Mouse (Mus musculus) kidney, embryonic 16.5 days (tissue): Measurements from ENCODE around the gene Gsx1. TPM values are rescaled to one million over a fixed set of nuclear protein-coding genes. Genes with fewer than 3 reads are reported as not detected.

Experiments used
- ATAC-seq: fragments of 200-750 bp; cut with Nextera tagmentation; 2 replicates; pipeline ENCODE4 v1.8.0; 2017; ENCODE audit warnings: moderate TSS enrichment; ENCODE audit not compliant: low FRiP score, low TSS enrichment
- H3K27ac ChIP-seq: fragments of 300-500 bp; sonication (generic); 2 replicates; pipeline ENCODE4 v1.5.1; 2014; ENCODE audit warnings: low read length
- H3K27me3 ChIP-seq: fragments of 300-500 bp; sonication (generic); 2 replicates; pipeline ENCODE4 v1.6.1; 2014; ENCODE audit warnings: low read length, control low read depth, mixed read lengths; ENCODE audit not compliant: insufficient read depth
- H3K36me3 ChIP-seq: fragments of 300-500 bp; sonication (generic); 2 replicates; pipeline ENCODE4 v1.6.1; 2014; ENCODE audit warnings: low read length, control low read depth, mixed read lengths; ENCODE audit not compliant: insufficient read depth
- H3K4me1 ChIP-seq: fragments of 300-500 bp; sonication (generic); 2 replicates; pipeline ENCODE4 v1.6.1; 2014; ENCODE audit warnings: low read length, control low read depth, mixed read lengths; ENCODE audit not compliant: insufficient read depth
- H3K4me2 ChIP-seq: fragments of 300-500 bp; sonication (generic); replicated peaks from 2 replicates; pipeline ENCODE4 v1.6.1; 2014; ENCODE audit warnings: low read depth, low read length
- H3K4me3 ChIP-seq: fragments of 300-500 bp; sonication (generic); 2 replicates; pipeline ENCODE4 v1.5.1; 2014; ENCODE audit warnings: mild to moderate bottlenecking, low read length
- H3K9ac ChIP-seq: fragments of 300-500 bp; sonication (generic); replicated peaks from 2 replicates; pipeline ENCODE4 v1.6.1; 2014; ENCODE audit warnings: low read length
- H3K9me3 ChIP-seq: fragments of 300-500 bp; sonication (generic); 2 replicates; pipeline ENCODE4 v1.6.1; 2016; ENCODE audit warnings: low read length, control low read depth
- WGBS: fragments of 180-500 bp; shearing (Covaris S2); extraction: QIAGEN DNeasy Blood & Tissue Kit; methylation state at CpG from one replicate; pipeline ENCODE4 v1.1.7; 2014; 5-methylcytosine and 5-hydroxymethylcytosine counted together
- polyA plus RNA-seq: library from polyadenylated mRNA; unstranded; fragments of >200 nt; fragmentation: Nextera tagmentation; extraction: Ambion mirVana; gene quantifications from 2 replicates; pipeline ENCODE4 v1.2.1, GENCODE M21; 2015

Gsx1 gene
- not detected in 2 replicates for polyA plus RNA-seq

DNA sequence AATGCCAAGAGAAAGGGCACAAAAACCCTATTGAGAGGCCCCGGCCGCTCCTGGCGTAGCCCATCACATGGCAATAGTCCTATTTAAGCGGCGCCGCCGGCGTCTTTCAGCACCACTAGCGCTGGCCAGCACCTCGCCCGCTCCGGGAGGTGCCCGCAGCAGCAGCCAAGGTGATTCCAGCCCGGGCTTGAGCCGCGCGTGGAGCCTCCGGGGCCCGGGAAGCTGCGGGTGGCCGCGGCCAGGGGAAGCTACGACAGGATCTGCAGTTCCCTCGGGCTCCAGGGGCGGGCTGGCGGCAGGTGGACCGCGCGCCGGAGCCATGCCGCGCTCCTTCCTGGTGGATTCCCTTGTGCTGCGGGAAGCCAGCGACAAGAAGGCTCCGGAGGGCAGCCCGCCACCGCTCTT is at the start of gene Gsx1:
Gene Gsx1, plus strand, starts transcription at position 126 of the 405 bp plus-strand sequence.
- under 1% methylated on average over 30 of the region's 37 CpGs for WGBS
- ATAC-seq, result peak; percentile 85
- Histone ChIP-seq H3K27me3 (peaks cover 96% of the 10 kb centered on the region), H3K9ac (no peak within 1 kb of the TSS), H3K4me2 (peak within 1 kb of the TSS; percentile 48), H3K4me3 (peak within 1 kb of the TSS; percentile 36), H3K36me3 (no peaks in the 10 kb centered on the region), H3K9me3 (0 out of 2 replicates have a peak, but pooled peaks cover 2% of the 10 kb centered on the region), H3K4me1 (peaks cover 26% of the 10 kb centered on the region), H3K27ac (no peak within 1 kb of the TSS)

- Histone ChIP-seq H3K4me2 (no peak overlapping the region), H3K4me3 (no peak overlapping the region), H3K36me3 (no peaks in the 10 kb centered on the region), H3K9ac (no peak overlapping the region), H3K27me3 (no peaks in the 10 kb centered on the region), H3K4me1 (no peaks in the 10 kb centered on the region), H3K9me3 (peaks cover 3% of the 10 kb centered on the region; the same call in 1 of the 2 replicates), H3K27ac (no peak overlapping the region)
- no peak for ATAC-seq
Observed at GRCm38 (mm10) chr5:147147340-147147739, 41.2 kb upstream of the Gsx1 start.

DNA sequence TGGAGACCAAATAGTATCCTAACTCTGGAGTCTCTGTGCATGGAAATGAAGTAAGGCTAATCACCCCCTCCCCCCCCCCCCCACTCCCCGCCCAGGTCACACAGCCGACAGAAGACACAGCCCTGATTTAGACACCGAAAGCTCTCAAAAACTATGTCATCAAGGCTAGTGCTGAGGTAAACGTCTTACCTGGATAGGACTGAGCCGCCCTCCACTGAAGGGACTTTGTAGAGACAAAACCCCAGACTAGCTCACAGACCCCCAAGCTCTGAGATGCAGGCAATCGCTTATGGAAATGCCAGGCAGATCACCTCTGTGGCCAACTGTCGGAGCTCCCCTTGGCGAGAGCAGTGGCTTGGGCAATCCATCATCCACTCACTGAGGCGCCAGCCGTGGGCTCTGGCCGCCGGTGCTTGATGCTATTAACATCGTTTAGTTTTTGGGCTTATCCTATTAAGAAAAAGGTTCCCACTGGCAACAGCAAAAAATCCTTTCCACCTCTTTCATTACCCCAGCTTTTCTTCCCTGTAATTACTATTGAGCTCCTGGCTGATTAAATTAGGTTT is 33.6 kb upstream of the Gsx1 start:
- no peak for ATAC-seq
- Histone ChIP-seq H3K27ac (no peak overlapping the region), H3K27me3 (no peaks in the 10 kb centered on the region), H3K36me3 (no peaks in the 10 kb centered on the region), H3K9me3 (no peaks in the 10 kb centered on the region), H3K4me1 (peaks cover 14% of the 10 kb centered on the region), H3K9ac (no peak overlapping the region), H3K4me2 (no peak overlapping the region), H3K4me3 (no peak overlapping the region)
- 13% methylated on average over 13 of the region's 13 CpGs for WGBS

DNA sequence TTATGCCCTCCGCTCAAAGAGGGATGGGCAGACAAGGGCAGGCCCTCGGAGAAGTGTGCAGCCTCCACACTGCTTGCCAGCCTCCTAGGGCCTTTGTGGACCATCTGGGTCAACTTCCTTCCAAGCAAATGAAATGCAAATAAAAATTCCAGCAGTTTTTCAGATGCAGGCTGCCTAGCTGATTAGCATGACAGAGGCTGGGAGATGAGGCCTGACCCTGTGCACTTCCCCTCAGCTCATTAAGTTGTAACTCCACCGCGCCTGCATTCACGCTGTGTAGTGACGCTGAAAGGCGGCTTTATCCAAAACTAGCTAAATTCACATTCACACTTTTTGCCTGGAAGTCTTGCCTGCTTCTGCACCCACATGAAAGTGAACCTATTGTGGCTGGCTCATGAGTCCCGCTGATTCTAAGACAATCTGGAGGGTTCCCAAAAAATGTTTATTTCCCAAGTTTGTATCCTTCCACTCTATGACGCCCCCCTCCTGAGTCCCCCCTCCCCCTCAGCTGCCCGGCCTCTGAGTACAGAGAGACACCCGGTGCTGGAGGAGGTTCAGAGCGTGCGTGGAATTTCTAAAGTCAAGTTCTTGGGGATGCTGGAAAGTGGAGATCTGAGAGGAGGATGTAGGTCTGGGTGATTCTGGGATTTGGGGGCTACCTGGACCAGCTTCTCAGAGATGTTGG is 32.9 kb upstream of the Gsx1 start:
- ATAC-seq, result no peak
- no peak overlapping the region for H3K27ac ChIP-seq
- 9% methylated on average over 13 of the region's 13 CpGs for WGBS
- H3K4me2 ChIP-seq, result no peak overlapping the region
- H3K4me1 ChIP-seq, result peaks cover 14% of the 10 kb centered on the region
- H3K4me3 ChIP-seq, result no peak overlapping the region
- H3K9ac ChIP-seq, result no peak overlapping the region
- H3K36me3 ChIP-seq, result no peaks in the 10 kb centered on the region
- no peaks in the 10 kb centered on the region for H3K9me3 ChIP-seq
- H3K27me3 ChIP-seq, result no peaks in the 10 kb centered on the region

DNA sequence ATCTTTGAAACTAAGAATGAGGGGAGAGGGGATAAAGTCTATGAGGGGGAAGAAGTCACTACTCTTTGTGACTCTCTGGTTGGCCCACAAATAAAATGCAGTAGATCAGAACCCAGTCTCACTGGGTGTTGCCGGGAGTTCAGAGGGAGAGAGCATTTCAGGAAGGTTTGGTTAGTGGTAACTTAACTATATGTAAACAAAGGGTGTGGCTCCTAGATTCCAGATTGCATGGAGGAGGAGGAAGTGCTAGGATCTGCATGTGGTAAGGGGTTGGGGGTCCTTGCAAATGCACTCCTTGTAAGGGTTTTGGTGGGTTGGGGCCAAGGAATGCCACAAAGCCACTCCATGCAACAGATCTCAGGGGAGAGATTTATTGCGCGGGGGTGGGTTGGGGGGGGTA is 32.1 kb upstream of the Gsx1 start:
- no peak for ATAC-seq
- Histone ChIP-seq H3K4me2 (no peak overlapping the region), H3K4me3 (no peak overlapping the region), H3K27me3 (no peaks in the 10 kb centered on the region), H3K9me3 (no peaks in the 10 kb centered on the region), H3K9ac (no peak overlapping the region), H3K4me1 (peaks cover 14% of the 10 kb centered on the region), H3K36me3 (no peaks in the 10 kb centered on the region), H3K27ac (no peak overlapping the region)
- 21% methylated on average over 3 of the region's 3 CpGs for WGBS

DNA sequence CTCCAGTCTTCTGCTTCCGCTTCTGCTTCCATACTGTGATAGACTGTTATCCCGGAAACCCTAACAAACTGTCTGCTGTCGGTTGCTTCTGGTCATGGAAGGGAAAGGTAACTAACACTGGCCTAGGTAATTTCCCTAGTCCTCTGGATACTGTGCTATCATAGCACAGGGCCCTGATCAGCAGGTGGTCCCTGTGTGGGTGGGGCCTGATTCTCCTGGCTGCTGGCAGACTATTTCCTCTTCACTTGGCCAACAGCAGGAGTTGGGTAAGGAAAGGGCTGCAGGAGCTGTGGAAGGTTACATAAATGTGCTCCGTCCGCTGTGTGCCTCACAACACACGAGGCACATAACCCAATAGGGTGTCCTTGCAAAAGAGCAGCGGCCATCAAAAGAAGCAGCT is 31.1 kb upstream of the Gsx1 start:
- H3K9me3 ChIP-seq, result no peaks in the 10 kb centered on the region

DNA sequence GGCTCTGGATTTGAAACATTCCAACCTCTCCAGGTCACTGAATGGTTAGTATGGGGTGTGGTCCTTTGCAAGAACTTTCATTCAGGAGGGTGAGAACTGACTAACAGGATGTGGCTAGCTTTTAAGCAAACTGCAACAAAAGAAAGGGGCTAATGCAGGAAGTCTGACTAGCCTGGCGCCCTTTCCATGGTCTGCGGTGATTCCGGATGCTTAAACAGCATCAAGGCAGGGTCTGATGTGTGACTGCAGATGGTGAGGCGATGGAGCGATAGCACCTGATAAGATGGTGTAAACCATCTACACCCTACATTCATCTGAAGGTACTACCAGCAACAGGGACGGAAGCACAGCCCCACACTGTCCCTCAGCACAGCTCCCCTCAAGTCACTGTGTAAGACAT is 29.2 kb upstream of the Gsx1 start:
- WGBS, result 85% methylated on average over 6 of the region's 6 CpGs
- H3K27me3 ChIP-seq, result no peaks in the 10 kb centered on the region
- H3K4me2 ChIP-seq, result no peak overlapping the region
- ATAC-seq, result no peak
- peaks cover 14% of the 10 kb centered on the region for H3K4me1 ChIP-seq
- H3K36me3 ChIP-seq, result no peaks in the 10 kb centered on the region
- no peak overlapping the region for H3K4me3 ChIP-seq
- no peak overlapping the region for H3K27ac ChIP-seq
- H3K9ac ChIP-seq, result no peak overlapping the region
- no peaks in the 10 kb centered on the region for H3K9me3 ChIP-seq

More for the DNA sequence above, 31.1 kb upstream of the Gsx1 start:
- H3K9ac ChIP-seq, result no peak overlapping the region
- peaks cover 14% of the 10 kb centered on the region for H3K4me1 ChIP-seq
- no peaks in the 10 kb centered on the region for H3K36me3 ChIP-seq
- WGBS, result 75% methylated on average over 7 of the region's 7 CpGs
- H3K4me3 ChIP-seq, result no peak overlapping the region
- H3K4me2 ChIP-seq, result no peak overlapping the region
- no peak overlapping the region for H3K27ac ChIP-seq
- no peaks in the 10 kb centered on the region for H3K27me3 ChIP-seq
- ATAC-seq, result no peak

DNA sequence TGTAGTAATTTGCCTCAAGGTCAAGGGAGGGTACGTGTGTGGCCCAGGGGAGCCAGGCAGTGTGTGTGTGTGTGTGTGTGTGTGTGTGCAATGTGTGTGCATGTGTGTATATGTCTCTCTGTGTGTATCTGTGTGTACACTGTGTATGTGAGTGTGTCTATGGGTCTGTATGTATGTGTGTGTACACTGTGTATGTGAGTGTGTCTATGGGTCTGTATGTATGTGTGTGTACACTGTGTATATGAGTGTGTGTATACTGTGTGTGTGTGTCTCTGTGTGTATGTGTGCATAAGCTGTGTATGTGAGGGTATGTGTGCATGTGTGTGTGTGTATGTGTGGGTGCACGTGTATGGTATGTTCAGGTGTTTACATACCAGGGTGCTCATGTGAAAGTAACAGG is 28.7 kb upstream of the Gsx1 start:
- Histone ChIP-seq H3K9ac (no peak overlapping the region), H3K27me3 (no peaks in the 10 kb centered on the region), H3K4me2 (no peak overlapping the region), H3K4me1 (peaks cover 14% of the 10 kb centered on the region), H3K27ac (no peak overlapping the region), H3K4me3 (no peak overlapping the region), H3K9me3 (no peaks in the 10 kb centered on the region), H3K36me3 (no peaks in the 10 kb centered on the region)
- 91% methylated on average over 2 of the region's 2 CpGs for WGBS
- no peak; the same call in 1 of the 2 replicates for ATAC-seq

GRCm38 (mm10) chr5:147165060-147165459 is 23.4 kb upstream of the Gsx1 start:
- Histone ChIP-seq H3K27ac (no peak overlapping the region), H3K9me3 (no peaks in the 10 kb centered on the region), H3K4me2 (no peak overlapping the region), H3K27me3 (0 out of 2 replicates have a peak, but pooled peaks cover 2% of the 10 kb centered on the region), H3K4me3 (no peak overlapping the region), H3K36me3 (no peaks in the 10 kb centered on the region), H3K9ac (no peak overlapping the region), H3K4me1 (no peaks in the 10 kb centered on the region)
- ATAC-seq, result no peak
- WGBS, result 82% methylated on average over 6 of the region's 6 CpGs

- no peak for ATAC-seq
- H3K27me3 ChIP-seq, result 0 out of 2 replicates have a peak, but pooled peaks cover 2% of the 10 kb centered on the region
- 53% methylated on average over 7 of the region's 7 CpGs for WGBS
- no peak overlapping the region for H3K9ac ChIP-seq
- H3K4me1 ChIP-seq, result no peaks in the 10 kb centered on the region
- no peak overlapping the region for H3K4me3 ChIP-seq
- H3K4me2 ChIP-seq, result no peak overlapping the region
- no peak overlapping the region for H3K27ac ChIP-seq
- no peaks in the 10 kb centered on the region for H3K36me3 ChIP-seq
- no peaks in the 10 kb centered on the region for H3K9me3 ChIP-seq
Observed at GRCm38 (mm10) chr5:147170088-147170487, 18.4 kb upstream of the Gsx1 start.
